Mouse (Mus musculus) heart, embryonic 16.5 days (tissue): ENCODE data around the gene Dthd1. TPM values are rescaled to one million over a fixed set of nuclear protein-coding genes. Genes with fewer than 3 reads are reported as not detected.

ENCODE experiments used
- ATAC-seq: fragments of 200-750 bp; cut with Nextera tagmentation; replicated peaks from 2 replicates; pipeline ENCODE4 v1.8.0; 2017; ENCODE audit warnings: moderate number of reproducible peaks; ENCODE audit not compliant: insufficient read depth, low FRiP score; ENCODE audit errors: extremely low read depth
- H3K27ac ChIP-seq: fragments of 300-500 bp; sonication (generic); 2 replicates; pipeline ENCODE4 v1.5.1; 2014; ENCODE audit warnings: mild to moderate bottlenecking, low read length, control low read depth, moderate library complexity
- H3K27me3 ChIP-seq: fragments of 300-500 bp; sonication (generic); 2 replicates; pipeline ENCODE4 v1.6.1; 2014; ENCODE audit warnings: low read length, mixed read lengths; ENCODE audit not compliant: control insufficient read depth, insufficient read depth
- H3K36me3 ChIP-seq: fragments of 300-500 bp; sonication (generic); 2 replicates; pipeline ENCODE4 v1.6.1; 2014; ENCODE audit not compliant: control insufficient read depth, insufficient read depth
- H3K4me1 ChIP-seq: fragments of 300-500 bp; sonication (generic); 2 replicates; pipeline ENCODE4 v1.6.1; 2014; ENCODE audit warnings: low read length, mixed read lengths; ENCODE audit not compliant: control insufficient read depth, insufficient read depth
- H3K4me2 ChIP-seq: fragments of 300-500 bp; sonication (generic); 2 replicates; pipeline ENCODE4 v1.6.1; 2014; ENCODE audit warnings: low read depth, mild to moderate bottlenecking, control low read depth, low read length
- H3K4me3 ChIP-seq: fragments of 300-500 bp; sonication (generic); 2 replicates; pipeline ENCODE4 v1.5.1; 2014; ENCODE audit warnings: mild to moderate bottlenecking, control low read depth, low read length
- H3K9ac ChIP-seq: fragments of 300-500 bp; sonication (generic); 2 replicates; pipeline ENCODE4 v1.6.1; 2014; ENCODE audit warnings: low read length, control low read depth
- H3K9me3 ChIP-seq: fragments of 300-500 bp; sonication (generic); replicated peaks from 2 replicates; pipeline ENCODE4 v1.6.1; 2016; ENCODE audit warnings: low read length; ENCODE audit not compliant: control insufficient read depth
- polyA plus RNA-seq: library from polyadenylated mRNA; unstranded; fragments of >200 nt; fragmentation: Nextera tagmentation; extraction: Ambion mirVana; gene quantifications from 2 replicates; pipeline ENCODE4 v1.2.1, GENCODE M21; 2015

Gene Dthd1
- polyA plus RNA-seq, 1 experiment from 2014 or later, result 0.11 TPM

DNA sequence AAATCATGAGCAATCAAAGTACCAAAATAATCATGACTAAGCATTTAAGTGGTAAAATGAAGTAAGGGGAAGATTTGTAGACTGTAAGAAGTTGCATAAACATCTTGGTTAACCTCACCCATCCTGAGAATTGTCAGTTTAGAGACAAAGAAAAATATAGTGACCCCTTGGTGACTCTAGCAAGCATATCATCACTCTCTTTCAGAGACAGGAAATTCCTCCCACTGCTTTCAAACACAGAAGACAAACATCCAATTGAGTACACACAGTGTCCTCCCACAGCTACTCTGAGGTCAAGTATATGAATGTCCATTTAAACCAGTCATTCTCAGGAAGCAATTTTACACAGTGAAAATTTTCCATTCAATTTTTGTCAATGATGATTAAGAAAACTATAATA lies 111.0 kb downstream of the Dthd1 start:
- no peak for ATAC-seq

More for the DNA sequence above, 111.0 kb downstream of the Dthd1 start:
- no peak overlapping the region for H3K4me2 ChIP-seq
- H3K36me3 ChIP-seq, result no peaks in the 10 kb centered on the region
- no peaks in the 10 kb centered on the region for H3K9me3 ChIP-seq
- no peaks in the 10 kb centered on the region for H3K27me3 ChIP-seq
- H3K9ac ChIP-seq, result no peak overlapping the region
- no peak overlapping the region for H3K4me3 ChIP-seq
- no peaks in the 10 kb centered on the region for H3K4me1 ChIP-seq
- H3K27ac ChIP-seq, result no peak overlapping the region

Other genes starting within 250 kb of the Dthd1 start
- 2.7 and 3.6 TPM in 2 replicates for gene Arap2, start 47.7 kb upstream of the Dthd1 start, polyA plus RNA-seq